Mouse (Mus musculus): ENCODE measurements around the gene Evl. TPM values are rescaled to one million over a fixed set of nuclear protein-coding genes. Genes with fewer than 3 reads are reported as not detected.

Gene Evl
- polyA plus RNA-seq, 1 experiment, result 213 TPM

DNA sequence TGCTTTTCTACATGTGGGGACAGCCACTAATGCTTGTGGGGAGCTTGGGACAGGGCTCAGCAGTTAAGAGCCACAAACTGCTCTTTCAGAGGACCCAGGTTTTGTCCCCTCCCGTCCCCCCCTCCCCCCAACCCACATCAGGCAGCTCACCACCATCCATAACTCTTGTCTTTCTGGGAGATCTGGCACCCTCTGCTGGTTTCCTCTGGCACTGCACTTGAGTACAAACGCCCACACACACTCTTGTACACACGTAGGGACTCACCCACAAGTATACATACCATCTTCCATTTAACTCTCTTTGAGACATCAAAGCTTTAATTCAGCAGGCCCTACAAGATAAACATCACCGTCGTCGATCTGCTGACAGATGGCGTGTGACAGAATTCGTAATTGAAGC, 25.3 kb upstream of the Evl start:
- Histone ChIP-seq H3K4me3 (ENCODE audit: extremely low read depth, insufficient read depth, insufficient read length) (no peak overlapping the region), H3K27ac (ENCODE audit: insufficient read depth, low read length) (no peak overlapping the region), H3K27me3 (ENCODE audit: control insufficient read depth, insufficient read depth, low read length) (no peaks in the 10 kb centered on the region), H3K4me1 (ENCODE audit: control insufficient read depth, insufficient read depth, insufficient read length) (no peaks in the 10 kb centered on the region), H3K36me3 (ENCODE audit: control insufficient read depth, insufficient read depth, low read length) (no peaks in the 10 kb centered on the region)
- TF ChIP-seq CTCF (IDR thresholded peaks at IDR 0.05; ENCODE audit: extremely low read depth, insufficient read depth, insufficient read length, insufficient replicate concordance), result peak; percentile 46; the same call in 1 of the 2 replicates
- no peak for TF ChIP-seq POLR2A (IDR thresholded peaks at IDR 0.05; ENCODE audit: low read depth, low read length)
- peak in 1 of 2 experiments; percentile 21 for DNase-seq (ENCODE audit: low read depth in 1 of 2, low spot score in 2 of 2)
- WGBS, result 51% methylated on average over 8 of the region's 8 CpGs

DNA sequence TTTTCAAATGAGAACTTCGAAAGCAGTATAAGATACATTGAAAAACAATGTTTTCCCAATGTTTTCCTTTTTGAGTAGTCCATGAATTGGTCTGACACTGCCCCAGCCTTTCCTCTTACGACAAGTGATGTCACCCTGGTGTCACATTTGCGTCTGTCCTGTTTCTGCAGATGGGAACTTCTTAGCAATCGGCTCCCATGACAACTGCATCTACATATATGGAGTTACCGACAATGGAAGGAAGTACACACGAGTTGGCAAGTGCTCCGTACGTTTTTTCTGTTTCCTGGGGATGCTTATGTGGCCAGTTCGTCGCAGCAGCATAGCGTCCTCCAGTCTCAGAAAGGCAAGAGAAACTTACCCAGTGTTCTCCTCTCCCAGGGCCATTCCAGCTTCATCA, 20.0 kb upstream of the Evl start:
- DNase-seq (ENCODE audit: low read depth in 1 of 2, low spot score in 2 of 2), result no peak
- no peak overlapping the region for H3K27ac ChIP-seq (ENCODE audit: insufficient read depth, low read length)
- no peak overlapping the region for H3K4me3 ChIP-seq (ENCODE audit: extremely low read depth, insufficient read depth, insufficient read length)
- H3K4me1 ChIP-seq (ENCODE audit: control insufficient read depth, insufficient read depth, insufficient read length), result no peaks in the 10 kb centered on the region
- TF ChIP-seq POLR2A (IDR thresholded peaks at IDR 0.05; ENCODE audit: low read depth, low read length) (no peak), CTCF (IDR thresholded peaks at IDR 0.05; ENCODE audit: extremely low read depth, insufficient read depth, insufficient read length, insufficient replicate concordance) (no peak)
- H3K27me3 ChIP-seq (ENCODE audit: control insufficient read depth, insufficient read depth, low read length), result no peaks in the 10 kb centered on the region
- 56% methylated on average over 11 of the region's 11 CpGs for WGBS
- no peaks in the 10 kb centered on the region for H3K36me3 ChIP-seq (ENCODE audit: control insufficient read depth, insufficient read depth, low read length)

DNA sequence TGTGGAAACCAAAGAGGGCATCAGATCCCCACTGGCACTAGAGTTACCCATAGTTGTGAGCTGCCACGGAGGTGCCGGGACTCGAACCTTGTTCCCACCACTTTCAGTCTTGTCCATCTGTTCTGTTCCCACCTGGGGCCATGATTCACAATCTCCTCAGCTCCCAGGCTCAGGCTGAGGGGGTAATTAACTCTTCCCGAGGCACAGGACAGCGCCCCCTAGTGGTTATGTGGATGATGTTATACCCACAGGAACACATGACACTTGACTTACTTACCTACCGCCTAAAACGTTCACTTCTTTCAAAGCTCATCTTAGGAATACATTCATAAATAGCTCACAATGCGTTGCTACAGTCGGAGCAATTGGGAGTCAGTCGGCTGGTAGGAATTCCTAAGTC, 18.1 kb upstream of the Evl start:
- WGBS, result 77% methylated on average over 10 of the region's 10 CpGs
- no peak for DNase-seq (ENCODE audit: low read depth in 1 of 2, low spot score in 2 of 2)
- H3K27ac ChIP-seq (ENCODE audit: insufficient read depth, low read length), result no peak overlapping the region
- no peaks in the 10 kb centered on the region for H3K36me3 ChIP-seq (ENCODE audit: control insufficient read depth, insufficient read depth, low read length)
- no peak overlapping the region for H3K4me3 ChIP-seq (ENCODE audit: extremely low read depth, insufficient read depth, insufficient read length)
- H3K4me1 ChIP-seq (ENCODE audit: control insufficient read depth, insufficient read depth, insufficient read length), result no peaks in the 10 kb centered on the region
- no peaks in the 10 kb centered on the region for H3K27me3 ChIP-seq (ENCODE audit: control insufficient read depth, insufficient read depth, low read length)
- TF ChIP-seq POLR2A (IDR thresholded peaks at IDR 0.05; ENCODE audit: low read depth, low read length) (no peak), CTCF (IDR thresholded peaks at IDR 0.05; ENCODE audit: extremely low read depth, insufficient read depth, insufficient read length, insufficient replicate concordance) (no peak)

DNA sequence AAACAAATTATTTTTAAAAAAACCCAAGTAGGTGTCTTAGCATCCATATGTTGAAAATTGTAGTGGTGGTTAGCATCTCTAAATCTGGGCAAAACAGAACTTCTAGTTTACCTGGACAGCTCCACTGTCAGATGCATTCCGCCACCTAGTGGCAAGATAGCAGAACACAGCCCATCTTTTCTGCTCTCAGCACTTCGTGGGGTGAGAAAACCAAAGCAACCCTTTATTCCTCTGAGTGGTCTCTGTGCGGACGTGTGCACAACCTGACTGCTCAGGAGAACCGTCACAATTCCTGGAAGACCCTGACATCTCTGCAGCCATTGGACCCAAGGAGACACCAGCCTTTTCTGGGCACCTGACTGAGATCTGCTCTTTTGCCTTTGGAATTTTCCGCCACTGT, 13.4 kb upstream of the Evl start:
- no peak overlapping the region for H3K27ac ChIP-seq (ENCODE audit: insufficient read depth, low read length)
- DNase-seq (ENCODE audit: low read depth in 1 of 2, low spot score in 2 of 2), result peak; percentile 9 to 18
- H3K4me1 ChIP-seq (ENCODE audit: control insufficient read depth, insufficient read depth, insufficient read length), result no peaks in the 10 kb centered on the region
- no peaks in the 10 kb centered on the region for H3K27me3 ChIP-seq (ENCODE audit: control insufficient read depth, insufficient read depth, low read length)
- 27% methylated on average over 6 of the region's 6 CpGs for WGBS
- no peaks in the 10 kb centered on the region for H3K36me3 ChIP-seq (ENCODE audit: control insufficient read depth, insufficient read depth, low read length)
- H3K4me3 ChIP-seq (ENCODE audit: extremely low read depth, insufficient read depth, insufficient read length), result no peak overlapping the region
- no peak for TF ChIP-seq POLR2A (IDR thresholded peaks at IDR 0.05; ENCODE audit: low read depth, low read length)
- peak; percentile 57; the same call in 1 of the 2 replicates for TF ChIP-seq CTCF (IDR thresholded peaks at IDR 0.05; ENCODE audit: extremely low read depth, insufficient read depth, insufficient read length, insufficient replicate concordance)

DNA sequence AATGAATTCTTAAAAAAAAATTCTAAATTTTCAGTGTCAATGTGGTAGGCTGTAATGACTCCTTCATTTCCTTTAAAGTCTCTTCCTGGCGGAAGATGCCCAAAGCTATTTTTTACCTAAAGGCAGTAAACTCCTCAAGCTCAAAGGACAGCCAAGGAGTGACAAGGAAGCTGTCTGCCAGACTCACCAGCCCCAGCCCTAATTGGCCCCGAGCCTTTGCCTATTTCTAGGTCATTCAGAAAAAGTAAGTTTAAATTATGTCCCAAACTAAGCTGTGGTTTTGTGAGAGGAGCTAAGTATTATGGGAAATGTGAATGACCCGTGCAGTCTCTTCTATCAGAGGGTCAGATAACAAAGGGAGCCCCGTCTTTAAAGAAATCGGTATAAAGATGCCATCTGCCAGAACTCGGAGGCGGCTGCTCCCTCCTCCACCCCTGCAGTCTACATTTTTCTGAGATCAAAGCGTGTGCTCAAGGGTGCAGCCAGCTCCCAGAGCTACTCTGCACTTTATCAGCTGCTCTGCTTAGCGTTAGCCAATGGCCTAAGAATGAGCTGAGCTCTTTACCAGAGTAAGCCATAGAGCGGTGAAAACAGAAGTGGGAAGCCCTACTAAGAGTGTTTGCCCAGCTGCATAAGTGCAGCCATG, 7.9 kb upstream of the Evl start:
- Histone ChIP-seq H3K27me3 (ENCODE audit: control insufficient read depth, insufficient read depth, low read length) (no peaks in the 10 kb centered on the region), H3K27ac (ENCODE audit: insufficient read depth, low read length) (no peak overlapping the region), H3K4me1 (ENCODE audit: control insufficient read depth, insufficient read depth, insufficient read length) (no peaks in the 10 kb centered on the region), H3K36me3 (ENCODE audit: control insufficient read depth, insufficient read depth, low read length) (no peaks in the 10 kb centered on the region), H3K4me3 (ENCODE audit: extremely low read depth, insufficient read depth, insufficient read length) (no peak overlapping the region)
- no peak for TF ChIP-seq POLR2A (IDR thresholded peaks at IDR 0.05; ENCODE audit: low read depth, low read length)
- no peak for TF ChIP-seq CTCF (IDR thresholded peaks at IDR 0.05; ENCODE audit: extremely low read depth, insufficient read depth, insufficient read length, insufficient replicate concordance)
- no peak for DNase-seq (ENCODE audit: low read depth in 1 of 2, low spot score in 2 of 2)
- 33% methylated on average over 10 of the region's 10 CpGs for WGBS

DNA sequence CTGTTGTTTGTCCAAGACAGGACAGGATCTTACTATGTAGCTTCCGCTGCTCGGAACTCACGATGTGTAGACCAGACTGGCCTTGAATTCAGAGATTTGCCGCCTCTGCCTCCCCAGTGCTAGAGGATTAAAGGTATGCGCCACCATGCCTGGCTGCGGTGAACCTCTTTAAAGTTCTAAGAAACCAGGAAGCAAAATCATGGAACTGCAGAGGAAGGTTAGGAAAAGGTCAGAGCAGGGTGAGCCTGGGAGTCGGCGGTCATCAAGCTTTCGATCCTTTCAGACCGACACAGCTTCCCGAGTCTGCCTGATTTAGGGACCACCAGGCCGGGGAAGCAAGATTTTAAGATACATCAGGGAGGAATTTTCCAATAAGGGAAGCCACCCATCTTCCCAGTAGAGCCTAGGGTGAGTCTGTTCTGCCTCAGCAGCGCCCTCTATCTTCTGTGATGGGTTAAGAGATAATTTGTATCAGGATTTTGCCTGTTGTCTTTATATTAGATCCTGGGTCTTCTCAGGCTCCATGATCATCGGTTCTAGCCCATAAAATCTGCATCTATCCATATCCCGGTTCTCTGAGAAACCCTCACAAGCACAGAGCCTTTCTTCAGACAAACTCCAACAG, 7.2 kb upstream of the Evl start:
- WGBS, result 78% methylated on average over 15 of the region's 15 CpGs
- Histone ChIP-seq H3K27me3 (ENCODE audit: control insufficient read depth, insufficient read depth, low read length) (no peaks in the 10 kb centered on the region), H3K27ac (ENCODE audit: insufficient read depth, low read length) (no peak overlapping the region), H3K36me3 (ENCODE audit: control insufficient read depth, insufficient read depth, low read length) (no peaks in the 10 kb centered on the region), H3K4me1 (ENCODE audit: control insufficient read depth, insufficient read depth, insufficient read length) (no peaks in the 10 kb centered on the region), H3K4me3 (ENCODE audit: extremely low read depth, insufficient read depth, insufficient read length) (no peak overlapping the region)
- DNase-seq (ENCODE audit: low read depth in 1 of 2, low spot score in 2 of 2), result no peak
- no peak for TF ChIP-seq POLR2A (IDR thresholded peaks at IDR 0.05; ENCODE audit: low read depth, low read length)
- TF ChIP-seq CTCF (IDR thresholded peaks at IDR 0.05; ENCODE audit: extremely low read depth, insufficient read depth, insufficient read length, insufficient replicate concordance), result no peak

DNA sequence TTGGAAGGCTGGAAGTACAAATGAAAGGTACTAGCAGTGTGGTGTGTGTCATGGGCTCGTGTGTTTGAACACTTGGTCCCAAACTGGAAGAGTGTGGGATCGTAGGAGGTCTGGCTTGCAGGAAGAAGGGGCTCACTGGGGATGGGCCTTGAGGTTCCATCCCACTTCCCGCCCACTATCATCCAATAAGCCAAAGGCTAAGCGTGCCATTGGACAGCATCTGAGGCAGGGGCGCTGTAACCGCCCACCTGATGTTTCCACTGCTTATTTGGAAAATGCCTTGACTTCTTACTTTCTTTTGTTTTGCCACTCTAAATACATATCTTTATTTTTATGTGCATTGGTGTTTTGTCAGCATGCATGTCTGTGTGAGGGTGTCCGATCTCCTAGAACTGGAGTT, 2.8 kb upstream of the Evl start:
- no peak for TF ChIP-seq POLR2A (IDR thresholded peaks at IDR 0.05; ENCODE audit: low read depth, low read length)
- TF ChIP-seq CTCF (IDR thresholded peaks at IDR 0.05; ENCODE audit: extremely low read depth, insufficient read depth, insufficient read length, insufficient replicate concordance), result no peak
- Histone ChIP-seq H3K4me1 (ENCODE audit: control insufficient read depth, insufficient read depth, insufficient read length) (peaks cover 5% of the 10 kb centered on the region; the same call in 1 of the 2 replicates), H3K27ac (ENCODE audit: insufficient read depth, low read length) (no peak overlapping the region), H3K4me3 (ENCODE audit: extremely low read depth, insufficient read depth, insufficient read length) (no peak overlapping the region), H3K27me3 (ENCODE audit: control insufficient read depth, insufficient read depth, low read length) (peaks cover 16% of the 10 kb centered on the region), H3K36me3 (ENCODE audit: control insufficient read depth, insufficient read depth, low read length) (no peaks in the 10 kb centered on the region)
- WGBS, result 83% methylated on average over 7 of the region's 7 CpGs
- no peak for DNase-seq (ENCODE audit: low read depth in 1 of 2, low spot score in 2 of 2)

Measured in spleen, adult 2 months (tissue).